Mouse (Mus musculus) hindbrain, embryonic 16.5 days (tissue): ENCODE results near the gene Oxct1. TPM values are rescaled to one million over a fixed set of nuclear protein-coding genes. Genes with fewer than 3 reads are reported as not detected.

Source experiments
- ATAC-seq: fragments of 200-750 bp; cut with Nextera tagmentation; 2 replicates; pipeline ENCODE4 v1.8.0; 2017; ENCODE audit warnings: moderate TSS enrichment, moderate library complexity
- H3K27ac ChIP-seq: fragments of 300-500 bp; sonication (generic); 2 replicates; pipeline ENCODE4 v1.5.1; 2014; ENCODE audit warnings: low read depth, mild to moderate bottlenecking, control low read depth, low read length, moderate library complexity
- H3K27me3 ChIP-seq: fragments of 300-500 bp; sonication (generic); replicated peaks from 2 replicates; pipeline ENCODE4 v1.6.1; 2014; ENCODE audit warnings: low read length; ENCODE audit not compliant: control insufficient read depth, insufficient read depth
- H3K36me3 ChIP-seq: fragments of 300-500 bp; sonication (generic); 2 replicates; pipeline ENCODE4 v1.6.1; 2014; ENCODE audit warnings: mild to moderate bottlenecking, low read length, moderate library complexity, mixed read lengths; ENCODE audit not compliant: control insufficient read depth, insufficient read depth
- H3K4me1 ChIP-seq: fragments of 300-500 bp; sonication (generic); 2 replicates; pipeline ENCODE4 v1.6.1; 2014; ENCODE audit warnings: low read depth, low read length; ENCODE audit not compliant: control insufficient read depth, insufficient read depth
- H3K4me2 ChIP-seq: fragments of 300-500 bp; sonication (generic); 2 replicates; pipeline ENCODE4 v1.6.1; 2014; ENCODE audit warnings: mild to moderate bottlenecking, low read length, control low read depth, moderate library complexity
- H3K4me3 ChIP-seq: fragments of 300-500 bp; sonication (generic); 2 replicates; pipeline ENCODE4 v1.5.1; 2014; ENCODE audit warnings: mild to moderate bottlenecking, low read length, control low read depth, moderate library complexity
- H3K9ac ChIP-seq: fragments of 300-500 bp; sonication (generic); 2 replicates; pipeline ENCODE4 v1.6.1; 2014; ENCODE audit warnings: low read depth, mild to moderate bottlenecking, control low read depth, low read length, moderate library complexity
- H3K9me3 ChIP-seq: fragments of 300-500 bp; sonication (generic); 2 replicates; pipeline ENCODE4 v1.6.1; 2014; ENCODE audit warnings: mild to moderate bottlenecking, low read length, moderate library complexity; ENCODE audit not compliant: control insufficient read depth
- WGBS: fragments of 180-500 bp; shearing (Covaris S2); extraction: QIAGEN DNeasy Blood & Tissue Kit; methylation state at CpG from one replicate; pipeline ENCODE4 v1.1.7; 2014; 5-methylcytosine and 5-hydroxymethylcytosine counted together
- polyA plus RNA-seq: library from polyadenylated mRNA; unstranded; fragments of >200 nt; fragmentation: Nextera tagmentation; extraction: Ambion mirVana; gene quantifications from 2 replicates; pipeline ENCODE4 v1.2.1, GENCODE M21; 2015

Oxct1 gene
- 412 and 495 TPM in 2 replicates for polyA plus RNA-seq

DNA sequence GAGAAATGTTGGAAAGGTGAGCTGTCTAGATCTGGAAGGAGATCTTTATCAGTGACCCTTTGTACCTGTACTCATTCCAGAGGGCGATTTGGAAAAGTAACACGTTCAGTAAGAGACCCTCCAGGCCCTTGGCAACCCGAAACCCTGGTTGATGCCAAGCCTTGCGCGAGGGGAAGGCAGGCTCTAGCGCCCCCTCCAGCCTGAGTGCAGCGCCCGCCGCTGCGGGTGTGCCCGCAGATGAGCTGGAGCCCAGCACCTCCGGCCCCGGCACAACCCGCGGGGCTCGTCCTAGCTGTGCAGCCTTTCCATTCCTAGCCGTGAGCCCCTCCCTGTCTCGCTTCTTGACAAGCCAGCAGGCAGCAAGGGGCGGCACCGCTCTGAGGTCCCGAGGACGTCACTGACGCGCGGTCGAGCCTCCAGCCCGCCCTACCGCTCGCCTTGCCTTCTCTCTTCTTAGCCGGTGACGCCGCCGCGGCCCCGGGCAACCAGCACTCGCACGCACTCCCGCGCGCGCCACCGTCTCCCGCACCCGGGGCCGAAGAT is at the start of gene Oxct1:
TSS of gene Oxct1 (plus strand) at position 153 of the 543 bp plus-strand sequence.
- ATAC-seq = peak; percentile 97
- peak within 1 kb of the TSS; percentile 99 for H3K27ac ChIP-seq
- H3K9ac ChIP-seq = peak within 1 kb of the TSS; percentile 93
- no peaks in the 10 kb centered on the region for H3K9me3 ChIP-seq
- peaks cover 12% of the 10 kb centered on the region for H3K4me1 ChIP-seq
- under 1% methylated on average over 45 of the region's 45 CpGs for WGBS
- no peaks in the 10 kb centered on the region for H3K27me3 ChIP-seq
- no peaks in the 10 kb centered on the region for H3K36me3 ChIP-seq
- peak within 1 kb of the TSS; percentile 98 for H3K4me3 ChIP-seq
- H3K4me2 ChIP-seq = peak within 1 kb of the TSS; percentile 71

DNA sequence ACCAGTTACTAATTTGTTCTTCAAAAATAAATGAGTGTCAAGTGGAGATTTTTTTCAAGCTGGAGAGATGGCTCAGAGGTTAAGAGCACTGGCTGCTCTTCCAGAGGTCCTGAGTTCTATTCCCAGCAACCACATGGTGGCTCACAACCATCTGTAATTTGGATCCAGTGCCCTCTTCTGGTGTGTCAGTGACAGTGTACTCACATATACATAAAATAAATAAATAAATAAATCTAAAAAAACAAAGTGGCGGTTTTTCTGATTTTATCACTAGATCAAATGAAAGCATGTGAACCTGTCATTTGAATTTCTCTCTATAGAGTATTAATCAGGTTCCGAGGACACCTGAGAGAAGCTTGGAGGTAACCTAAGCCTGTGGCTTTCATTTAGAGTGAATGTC is 47.9 kb upstream of the Oxct1 start:
- Histone ChIP-seq H3K36me3 (no peaks in the 10 kb centered on the region), H3K27me3 (no peaks in the 10 kb centered on the region), H3K9ac (no peak overlapping the region), H3K4me3 (no peak overlapping the region), H3K27ac (no peak overlapping the region), H3K9me3 (no peaks in the 10 kb centered on the region), H3K4me2 (no peak overlapping the region), H3K4me1 (no peaks in the 10 kb centered on the region; the same call in 1 of the 2 replicates)
- WGBS = 90% methylated on average over 2 of the region's 2 CpGs
- no peak for ATAC-seq

DNA sequence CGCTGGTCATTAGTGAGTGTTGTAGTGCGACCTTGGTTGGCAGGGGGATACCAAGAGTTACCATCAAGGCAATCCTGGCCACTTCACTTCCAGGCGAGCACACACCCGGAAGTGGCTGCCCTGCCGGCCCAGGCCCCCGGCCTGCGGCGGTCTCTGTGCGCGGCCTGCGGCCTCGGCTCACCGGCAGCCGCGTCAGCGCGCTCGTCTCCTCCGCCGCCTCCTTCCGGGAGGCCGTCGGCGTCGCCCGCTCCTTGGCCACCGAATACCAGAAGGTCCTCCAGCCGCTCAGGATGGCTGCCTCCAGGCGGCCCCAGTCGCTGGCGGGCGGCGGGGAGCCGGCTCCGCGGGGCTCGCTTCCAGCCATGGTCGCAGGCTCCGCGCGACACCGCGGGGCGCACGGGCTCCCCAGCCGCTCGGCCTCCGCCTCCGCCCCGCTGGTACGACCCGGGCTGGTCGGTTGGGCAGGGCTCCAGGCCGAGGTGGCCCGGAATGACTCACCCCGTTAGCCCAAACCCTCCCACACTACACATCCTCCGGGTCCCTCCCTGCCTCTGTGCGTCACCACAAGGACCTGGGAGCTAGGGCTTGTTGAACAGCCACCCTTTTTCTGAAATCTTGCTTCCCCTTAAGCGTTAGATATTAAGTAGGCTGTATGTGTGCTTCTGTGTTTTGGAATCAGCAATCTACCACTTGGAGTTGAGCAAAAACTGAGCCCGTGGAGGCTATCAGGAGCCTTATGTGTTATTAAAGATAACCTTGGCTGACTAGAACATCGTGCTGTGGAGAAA is 46.9 kb upstream of the Oxct1 start, which contains the start of gene Fbxo4:
TSS of gene Fbxo4 (minus strand) at position 513 of the 788 bp plus-strand sequence.
- WGBS = 1% methylated on average over 52 of the region's 61 CpGs
- Histone ChIP-seq H3K9ac (peak within 1 kb of the TSS; percentile 88), H3K27ac (peak within 1 kb of the TSS; percentile 95), H3K9me3 (no peaks in the 10 kb centered on the region), H3K4me2 (peak within 1 kb of the TSS; percentile 61), H3K36me3 (peaks cover 3% of the 10 kb centered on the region; the same call in 1 of the 2 replicates), H3K27me3 (no peaks in the 10 kb centered on the region), H3K4me3 (peak within 1 kb of the TSS; percentile 61), H3K4me1 (no peaks in the 10 kb centered on the region; the same call in 1 of the 2 replicates)
- peak; percentile 96 for ATAC-seq

DNA sequence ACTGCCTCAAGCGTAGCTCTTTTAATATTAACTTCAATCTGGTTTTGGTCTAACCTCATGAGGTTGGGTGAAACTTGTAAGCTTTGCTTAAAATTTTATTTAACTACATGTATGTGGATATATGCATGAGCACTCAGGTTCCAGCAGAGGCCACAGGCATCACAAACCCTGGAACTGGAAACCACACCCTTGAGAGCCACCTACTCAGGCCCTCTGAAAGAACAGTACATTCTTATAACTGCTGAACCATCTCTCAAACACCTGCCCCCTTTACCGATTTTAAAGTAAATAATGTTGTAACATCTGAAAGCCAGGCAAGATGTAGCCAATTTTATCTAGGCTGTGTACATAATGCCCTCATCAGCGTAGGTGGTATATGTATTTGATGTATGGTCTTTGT is 46.3 kb upstream of the Oxct1 start:
- H3K36me3 ChIP-seq = peaks cover 3% of the 10 kb centered on the region; the same call in 1 of the 2 replicates
- no peaks in the 10 kb centered on the region; the same call in 1 of the 2 replicates for H3K4me1 ChIP-seq
- H3K27me3 ChIP-seq = no peaks in the 10 kb centered on the region
- no peaks in the 10 kb centered on the region for H3K9me3 ChIP-seq
- H3K27ac ChIP-seq = peak overlapping the region; percentile 95
- 84% methylated on average over 3 of the region's 3 CpGs for WGBS
- H3K9ac ChIP-seq = no peak overlapping the region; the same call in 1 of the 2 replicates
- H3K4me3 ChIP-seq = peak overlapping the region; percentile 61; the same call in 1 of the 2 replicates
- peak overlapping the region; percentile 61 for H3K4me2 ChIP-seq
- 0 out of 2 replicates have a peak, but pooled peaks have one; percentile 4 for ATAC-seq

DNA sequence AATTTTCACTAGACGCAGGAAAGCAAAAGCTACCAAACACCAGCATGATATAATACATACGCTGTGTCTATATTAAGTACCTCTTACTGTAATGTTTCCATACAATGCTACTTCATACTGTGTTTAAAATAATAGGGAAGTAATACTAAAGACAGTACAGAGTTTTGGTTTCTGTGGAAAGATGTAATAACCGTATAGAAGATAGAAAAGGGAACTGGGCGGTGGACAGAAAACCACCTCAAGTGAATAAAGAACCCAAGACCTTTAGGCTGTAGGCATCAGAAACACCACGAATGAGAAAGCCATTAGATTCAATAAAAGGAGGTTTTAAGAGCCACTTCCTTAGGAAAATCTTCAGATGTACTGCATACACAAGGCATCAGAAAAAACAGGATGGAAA is 43.5 kb upstream of the Oxct1 start:
- no peak for ATAC-seq
- Histone ChIP-seq H3K4me2 (no peak overlapping the region), H3K9ac (no peak overlapping the region), H3K4me3 (no peak overlapping the region), H3K27me3 (no peaks in the 10 kb centered on the region), H3K9me3 (no peaks in the 10 kb centered on the region), H3K36me3 (peaks cover 7% of the 10 kb centered on the region), H3K4me1 (no peaks in the 10 kb centered on the region; the same call in 1 of the 2 replicates), H3K27ac (no peak overlapping the region)
- 96% methylated on average over 5 of the region's 5 CpGs for WGBS

DNA sequence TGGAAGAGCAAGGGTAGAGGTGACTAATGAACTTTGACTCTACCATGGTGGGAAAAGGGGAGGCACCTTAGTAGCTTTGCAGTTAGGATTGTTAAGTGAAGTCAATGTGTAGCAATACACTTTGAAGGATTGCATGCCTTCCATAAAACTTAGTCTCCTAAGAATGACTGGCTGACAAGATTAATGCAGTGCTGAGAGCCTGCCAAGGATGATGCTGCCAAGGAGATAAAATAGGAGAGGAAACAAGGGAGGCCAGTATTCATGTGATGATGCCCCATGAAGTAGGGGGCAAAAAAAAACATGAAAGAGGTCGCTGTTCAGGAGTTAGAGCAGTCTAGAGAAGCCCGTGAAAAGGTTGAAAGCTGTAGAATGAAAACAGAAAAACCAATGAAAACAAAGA is 41.3 kb upstream of the Oxct1 start:
- no peaks in the 10 kb centered on the region for H3K27me3 ChIP-seq
- H3K36me3 ChIP-seq = peaks cover 15% of the 10 kb centered on the region
- no peak overlapping the region for H3K27ac ChIP-seq
- no peaks in the 10 kb centered on the region for H3K9me3 ChIP-seq
- H3K9ac ChIP-seq = no peak overlapping the region
- H3K4me2 ChIP-seq = no peak overlapping the region
- H3K4me3 ChIP-seq = no peak overlapping the region
- no peak for ATAC-seq
- WGBS = 76% methylated on average over 2 of the region's 2 CpGs
- H3K4me1 ChIP-seq = no peaks in the 10 kb centered on the region; the same call in 1 of the 2 replicates

DNA sequence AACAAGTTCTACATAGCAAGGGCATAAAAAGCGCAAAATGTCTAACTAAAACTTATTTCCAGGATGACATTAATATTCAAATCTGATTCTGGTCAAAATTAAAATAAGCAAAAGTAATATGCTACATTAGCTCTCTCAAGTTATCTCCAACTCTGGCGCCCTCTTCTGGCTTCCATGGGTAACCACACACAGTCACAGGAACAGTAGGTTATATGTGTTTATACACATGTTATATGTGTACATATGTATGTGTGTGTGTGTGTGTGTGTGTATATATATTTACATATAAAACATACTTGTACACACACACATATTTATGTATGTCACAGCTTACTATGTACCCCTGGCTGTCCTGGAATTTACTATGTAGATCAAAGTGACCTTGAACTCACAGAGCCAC is 38.2 kb upstream of the Oxct1 start:
- Histone ChIP-seq H3K4me2 (no peak overlapping the region), H3K9ac (no peak overlapping the region), H3K27ac (no peak overlapping the region), H3K4me3 (no peak overlapping the region), H3K4me1 (no peaks in the 10 kb centered on the region), H3K9me3 (no peaks in the 10 kb centered on the region), H3K27me3 (no peaks in the 10 kb centered on the region), H3K36me3 (peaks cover 21% of the 10 kb centered on the region)
- ATAC-seq = no peak
- WGBS = 75% methylated on average over 2 of the region's 2 CpGs

DNA sequence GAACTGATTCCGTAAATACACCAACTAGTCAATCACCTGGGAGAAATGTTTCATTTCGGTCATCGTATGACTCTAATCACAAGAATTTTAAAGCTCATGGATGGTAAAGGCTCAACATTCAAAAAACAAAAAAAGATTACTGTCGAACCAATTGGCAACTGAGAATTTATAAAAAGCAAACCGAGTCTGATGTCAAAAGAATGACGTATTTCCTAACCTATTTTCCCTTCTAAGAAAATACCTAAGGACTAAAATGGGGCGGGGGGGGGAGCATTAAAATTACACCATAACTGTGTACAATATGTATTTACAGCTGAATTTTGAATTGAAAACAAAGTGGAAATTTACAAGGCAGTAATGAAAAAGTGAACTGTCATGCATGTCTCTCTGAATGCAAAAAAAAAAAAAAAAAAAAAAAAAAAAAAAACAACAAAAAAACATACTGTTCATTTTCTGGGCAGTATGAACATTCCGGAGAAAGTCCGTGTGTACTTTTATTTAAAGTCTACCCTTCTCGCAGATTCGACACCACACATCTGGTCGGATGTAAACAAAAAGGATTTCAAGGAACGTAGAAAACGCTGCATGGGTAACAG is 31.2 kb upstream of the Oxct1 start:
- Histone ChIP-seq H3K27ac (peak overlapping the region; percentile 90), H3K4me1 (peaks cover 8% of the 10 kb centered on the region), H3K4me2 (peak overlapping the region; percentile 51), H3K9me3 (no peaks in the 10 kb centered on the region), H3K36me3 (peaks cover 6% of the 10 kb centered on the region; the same call in 1 of the 2 replicates), H3K4me3 (peak overlapping the region; percentile 78), H3K27me3 (no peaks in the 10 kb centered on the region), H3K9ac (peak overlapping the region; percentile 82)
- no peak for ATAC-seq
- 24% methylated on average over 14 of the region's 14 CpGs for WGBS
